Mouse (Mus musculus): ENCODE measurements around the gene Uhrf1. TPM values are rescaled to one million over a fixed set of nuclear protein-coding genes. Genes with fewer than 3 reads are reported as not detected.

The Uhrf1 gene
- total RNA-seq, 1 experiment from 2014 or later = 2.4 TPM

- no peak for ATAC-seq (ENCODE audit: extremely low read depth, insufficient number of reproducible peaks, low FRiP score, poor library complexity, severe bottlenecking)
Measured at GRCm38 (mm10) chr17:56370090-56370489, 67.0 kb downstream of the Uhrf1 start.

GRCm38 (mm10) chr17:56371029-56371660 lies 68.0 kb downstream of the Uhrf1 start:
- no peak for ATAC-seq (ENCODE audit: extremely low read depth, insufficient number of reproducible peaks, low FRiP score, poor library complexity, severe bottlenecking)

GRCm38 (mm10) chr17:56372109-56372508 lies 69.0 kb downstream of the Uhrf1 start:
- no peak for ATAC-seq (ENCODE audit: extremely low read depth, insufficient number of reproducible peaks, low FRiP score, poor library complexity, severe bottlenecking)

Other genes starting within 250 kb of the Uhrf1 start
- gene Ubxn6, start 228.3 kb upstream of the Uhrf1 start, total RNA-seq (2017) = 31.3 and 49.5 TPM in 2 replicates
- 153 and 189 TPM in 2 replicates for gene Hdgfl2, start 223.7 kb upstream of the Uhrf1 start, total RNA-seq (2017)
- gene Plin4, start 193.5 kb upstream of the Uhrf1 start, total RNA-seq (2017) = 1.1 and 1.2 TPM in 2 replicates
- gene Plin5, start 185.7 kb upstream of the Uhrf1 start, total RNA-seq (2017) = 3.4 and 4.0 TPM in 2 replicates
- 126 and 131 TPM in 2 replicates for gene Lrg1, start 181.3 kb upstream of the Uhrf1 start, total RNA-seq (2017)
- gene Sema6b, start 163.0 kb upstream of the Uhrf1 start, total RNA-seq (2017) = 11.3 and 11.5 TPM in 2 replicates
- 1.3 and 1.4 TPM in 2 replicates for gene Tnfaip8l1, start 140.8 kb upstream of the Uhrf1 start, total RNA-seq (2017)
- 13.9 and 18.0 TPM in 2 replicates for gene Mydgf, start 119.4 kb upstream of the Uhrf1 start, total RNA-seq (2017)
- 14.0 and 14.5 TPM in 2 replicates for gene Dpp9, start 84.4 kb upstream of the Uhrf1 start, total RNA-seq (2017)
- gene Fem1a, start 46.5 kb upstream of the Uhrf1 start, total RNA-seq (2017) = 22.2 and 23.8 TPM in 2 replicates
- gene Ticam1, start 26.5 kb upstream of the Uhrf1 start, total RNA-seq (2017) = 4.8 and 6.4 TPM in 2 replicates
- gene Plin3, start 10.4 kb upstream of the Uhrf1 start, total RNA-seq (2017) = 13.5 and 14.2 TPM in 2 replicates
- not detected in 2 replicates for gene Arrdc5, start 3.0 kb upstream of the Uhrf1 start, total RNA-seq (2017)
- gene Kdm4b, start 22.7 kb downstream of the Uhrf1 start, total RNA-seq (2017) = 27.2 and 29.6 TPM in 2 replicates
- gene Ptprs, start 173.2 kb downstream of the Uhrf1 start, total RNA-seq (2017) = 6.4 and 6.8 TPM in 2 replicates
- not detected in 2 replicates for gene Znrf4, start 209.1 kb downstream of the Uhrf1 start, total RNA-seq (2017)